Mouse (Mus musculus) hematopoietic stem cell, adult 5-6 weeks (primary cell): ENCODE results near the gene Mier2. TPM values are rescaled to one million over a fixed set of nuclear protein-coding genes. Genes with fewer than 3 reads are reported as not detected.

ENCODE experiments used
- ATAC-seq, 2 experiments: fragments of 125-278 bp in 1 of 2; replicated peaks in 1 of 2; 2 replicates each; pipeline ENCODE4 v1.8.0; 2016 to 2017; ENCODE audit warnings: inconsistent platforms in 2 of 2, mild to moderate bottlenecking in 2 of 2, moderate number of reproducible peaks in 2 of 2, low read depth in 1 of 2, moderate TSS enrichment in 1 of 2; ENCODE audit not compliant: low FRiP score in 2 of 2, poor library complexity in 2 of 2, severe bottlenecking in 2 of 2, insufficient read depth in 1 of 2, low TSS enrichment in 1 of 2
- total RNA-seq: library from RNA; stranded (forward); fragments of 172-1452, 232-1000 nt; gene quantifications from 2 replicates; pipeline ENCODE4 v1.2.3, GENCODE M21; 2017

Mier2 gene
- total RNA-seq, 1 experiment from 2014 or later, result 18.5 TPM

GRCm38 (mm10) chr10:79548546-79548945, 6.5 kb downstream of the Mier2 start:
- no peak for ATAC-seq

GRCm38 (mm10) chr10:79547148-79547675, 7.8 kb downstream of the Mier2 start:
- ATAC-seq, result no peak

DNA sequence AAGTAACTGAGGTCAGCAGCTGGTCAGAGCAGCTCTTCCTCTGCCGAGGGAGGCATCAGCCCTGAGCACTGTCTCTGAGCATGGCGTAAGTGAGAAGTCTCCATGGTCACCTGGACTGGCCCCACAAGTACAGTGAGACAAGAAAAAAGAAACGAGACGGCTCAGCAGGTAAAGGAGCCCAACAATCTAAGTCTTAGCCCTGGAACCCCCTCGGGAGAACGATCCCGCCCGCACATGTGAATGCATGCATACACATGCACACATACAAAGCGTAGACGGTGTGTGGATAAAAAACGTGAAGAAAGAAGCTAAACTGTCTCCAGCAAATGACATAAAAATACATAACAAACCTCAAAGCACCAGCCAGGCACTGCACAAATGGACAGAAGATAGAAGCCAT, 8.5 kb downstream of the Mier2 start:
- ATAC-seq, result no peak

GRCm38 (mm10) chr10:79545891-79546290, 9.1 kb downstream of the Mier2 start:
- ATAC-seq, result no peak

GRCm38 (mm10) chr10:79544631-79545030, 10.4 kb downstream of the Mier2 start:
- no peak for ATAC-seq

GRCm38 (mm10) chr10:79543884-79544597, 11.0 kb downstream of the Mier2 start:
- no peak for ATAC-seq

GRCm38 (mm10) chr10:79542171-79542570, 12.8 kb downstream of the Mier2 start:
- ATAC-seq, result no peak

- no peak for ATAC-seq
Observed at GRCm38 (mm10) chr10:79541522-79541921, 13.5 kb downstream of the Mier2 start.

GRCm38 (mm10) chr10:79540746-79541145, 14.3 kb downstream of the Mier2 start:
- no peak for ATAC-seq

DNA sequence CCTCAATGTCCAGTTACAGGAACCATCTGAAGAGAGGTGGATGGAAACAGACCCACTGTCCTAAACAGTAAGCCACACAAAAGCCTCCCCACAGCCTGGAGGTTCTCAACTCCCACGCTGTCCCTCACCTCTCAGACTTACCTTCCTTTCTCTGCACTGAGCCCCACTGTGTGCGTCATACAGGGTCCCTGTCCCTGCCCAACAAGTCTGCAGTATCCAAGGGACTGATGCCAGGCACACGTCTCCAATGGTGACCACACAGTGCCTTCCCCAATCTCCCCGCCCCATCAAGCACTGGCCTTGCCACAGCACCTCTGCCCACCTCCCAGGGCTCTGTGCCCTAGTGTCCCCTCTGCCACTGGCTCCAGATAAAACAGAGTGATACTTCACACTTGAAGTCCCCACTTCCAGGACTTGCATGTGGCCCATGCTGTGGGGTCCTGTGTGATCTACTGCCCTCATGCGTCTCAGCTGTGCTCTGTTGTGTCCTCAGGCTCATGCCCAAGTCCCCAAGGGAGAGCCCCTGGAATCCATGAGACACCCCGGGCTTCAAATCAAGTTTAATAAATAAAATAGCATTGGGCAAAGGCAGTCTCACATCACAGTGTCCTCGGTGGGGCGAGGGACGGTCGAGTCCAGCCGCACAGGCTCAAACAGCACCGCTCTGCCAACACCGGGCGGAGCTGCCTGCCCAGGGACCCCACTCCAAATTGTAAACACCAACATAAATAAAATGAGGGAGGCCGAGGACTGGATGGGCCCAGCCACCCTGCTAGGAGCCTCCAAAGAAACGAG, 15.1 kb downstream of the Mier2 start:
- ATAC-seq, result no peak

DNA sequence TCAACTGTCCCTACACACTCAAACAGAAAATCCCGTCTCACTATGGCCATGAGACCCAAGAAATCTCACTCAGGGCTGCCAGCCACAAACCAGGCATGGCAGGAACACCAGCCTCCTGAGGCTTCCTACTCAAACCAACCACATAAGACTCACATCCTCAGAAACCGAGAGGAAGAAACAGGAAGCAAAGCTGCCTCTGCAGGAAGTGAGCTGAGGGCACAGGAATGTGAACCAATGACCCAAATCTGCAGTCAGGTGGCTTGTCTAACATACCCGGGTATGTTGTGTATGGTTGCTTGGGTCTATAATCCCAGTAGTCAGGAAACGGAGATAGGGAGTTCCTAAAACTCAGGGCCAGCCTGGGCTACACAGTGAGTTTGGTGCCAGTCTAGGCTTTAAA, 16.1 kb downstream of the Mier2 start:
- peak; percentile 86 to 96 for ATAC-seq

GRCm38 (mm10) chr10:79538323-79538722, 16.7 kb downstream of the Mier2 start:
- ATAC-seq, result 0 out of 4 replicates have a peak, but pooled peaks of 1 of the 2 experiments have one; percentile 12

DNA sequence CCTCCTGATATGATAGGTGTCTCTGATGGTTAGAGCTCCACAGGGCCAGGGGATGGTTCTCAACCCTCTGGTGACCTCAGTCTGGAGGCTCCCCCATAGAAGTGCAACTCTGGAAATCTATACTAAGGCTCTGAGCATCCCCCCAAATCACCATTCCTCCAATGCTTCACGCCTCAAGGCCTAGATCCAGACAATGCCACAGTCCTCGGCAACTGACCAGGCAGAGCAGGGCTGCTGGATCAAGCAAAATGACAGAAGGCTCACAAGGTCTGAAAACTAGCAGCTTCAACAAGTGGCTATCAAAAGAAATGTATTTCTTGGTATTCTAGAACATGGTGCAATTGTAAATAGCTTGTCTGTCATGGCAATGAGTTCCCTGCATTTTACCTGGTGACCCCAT, 17.2 kb downstream of the Mier2 start:
- no peak for ATAC-seq

- no peak for ATAC-seq
Observed at GRCm38 (mm10) chr10:79537271-79537670, 17.7 kb downstream of the Mier2 start.

GRCm38 (mm10) chr10:79536461-79537080, 18.4 kb downstream of the Mier2 start:
- no peak for ATAC-seq

DNA sequence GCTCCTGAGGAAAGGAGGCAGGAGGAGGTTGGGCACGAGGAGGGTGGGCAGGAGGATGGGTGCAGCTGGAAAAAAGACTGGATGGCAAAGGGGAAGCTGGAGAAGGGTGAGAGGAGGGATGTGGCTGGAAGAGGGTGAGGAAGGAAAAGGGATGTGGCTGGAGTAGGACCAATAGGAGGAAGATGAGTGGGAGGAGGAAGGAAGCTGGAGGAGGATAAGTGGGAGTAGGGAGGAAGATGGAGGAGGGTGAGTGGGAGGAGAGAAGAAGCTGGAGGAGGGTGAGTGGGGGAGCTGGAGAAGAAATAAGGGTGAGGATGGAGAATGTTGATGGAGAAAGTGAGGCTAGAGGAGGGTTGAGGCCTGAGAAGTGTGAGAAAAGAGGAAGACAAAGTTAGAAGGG, 19.6 kb downstream of the Mier2 start:
- ATAC-seq, result no peak

DNA sequence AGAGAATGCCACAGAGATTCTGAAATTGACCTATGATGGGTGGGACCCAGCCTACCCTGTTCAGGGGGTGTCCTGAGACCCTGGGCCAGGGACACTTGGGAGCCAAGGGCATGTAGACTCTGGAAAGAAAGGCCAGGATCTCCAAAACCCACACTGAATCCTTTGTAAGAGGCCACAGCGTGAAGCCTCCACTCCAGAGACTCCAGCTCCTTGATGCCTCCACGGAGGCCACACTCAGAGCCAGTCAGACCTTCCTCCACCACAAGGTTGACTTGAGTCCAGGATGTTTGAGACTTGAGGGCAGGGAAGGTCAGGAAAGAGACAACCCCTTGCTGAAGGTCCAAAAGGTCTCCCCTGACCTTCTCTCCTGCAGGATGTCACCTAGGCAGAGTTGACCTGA, 20.6 kb downstream of the Mier2 start:
- no peak for ATAC-seq
